Mouse (Mus musculus): ENCODE data around the gene Fam84b. TPM values are rescaled to one million over a fixed set of nuclear protein-coding genes. Genes with fewer than 3 reads are reported as not detected.
A peak's percentile ranks its signal among the peaks of the same experiment; 100 is the strongest.

Gene Fam84b
- polyA plus RNA-seq, 1 experiment from 2014 or later = 8.7 TPM

DNA sequence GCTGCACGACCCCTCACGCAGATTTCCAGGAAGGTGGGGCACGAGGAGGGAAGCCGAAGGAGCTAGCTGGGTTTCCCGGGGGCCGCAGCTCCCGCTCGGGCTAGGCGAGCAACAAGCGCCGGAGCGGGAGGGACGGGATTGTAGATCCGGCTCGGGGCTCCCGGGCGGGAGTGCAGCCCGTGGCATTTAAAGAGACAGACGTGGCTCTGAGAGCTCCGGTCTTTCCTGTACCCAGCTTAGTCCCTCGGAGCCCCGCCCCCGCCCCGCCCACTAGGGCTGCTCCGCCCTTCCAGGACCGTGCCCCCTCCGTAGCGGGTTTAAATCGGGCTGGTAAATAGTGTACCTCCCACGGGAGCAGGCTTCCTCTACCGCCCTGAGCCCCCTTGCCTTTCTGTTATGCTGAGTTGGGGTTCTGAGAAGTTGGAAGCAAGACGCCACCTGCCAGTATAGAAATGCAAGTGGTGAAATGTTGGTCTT lies 28.8 kb downstream of the Fam84b start:
- Histone ChIP-seq H3K27ac (peak overlapping the region; percentile 89), H3K4me1 (peaks cover 19% of the 10 kb centered on the region), H3K9ac (peak overlapping the region; percentile 51), H3K4me3 (peak overlapping the region; percentile 72), H3K9me3 (no peaks in the 10 kb centered on the region), H3K36me3 (no peaks in the 10 kb centered on the region), H3K27me3 (no peaks in the 10 kb centered on the region), H3K4me2 (peak overlapping the region; percentile 99)
- under 1% methylated on average over 32 of the region's 32 CpGs for WGBS
- peak; percentile 87 for ATAC-seq (ENCODE audit: insufficient number of reproducible peaks, low FRiP score, low TSS enrichment, low read depth)

DNA sequence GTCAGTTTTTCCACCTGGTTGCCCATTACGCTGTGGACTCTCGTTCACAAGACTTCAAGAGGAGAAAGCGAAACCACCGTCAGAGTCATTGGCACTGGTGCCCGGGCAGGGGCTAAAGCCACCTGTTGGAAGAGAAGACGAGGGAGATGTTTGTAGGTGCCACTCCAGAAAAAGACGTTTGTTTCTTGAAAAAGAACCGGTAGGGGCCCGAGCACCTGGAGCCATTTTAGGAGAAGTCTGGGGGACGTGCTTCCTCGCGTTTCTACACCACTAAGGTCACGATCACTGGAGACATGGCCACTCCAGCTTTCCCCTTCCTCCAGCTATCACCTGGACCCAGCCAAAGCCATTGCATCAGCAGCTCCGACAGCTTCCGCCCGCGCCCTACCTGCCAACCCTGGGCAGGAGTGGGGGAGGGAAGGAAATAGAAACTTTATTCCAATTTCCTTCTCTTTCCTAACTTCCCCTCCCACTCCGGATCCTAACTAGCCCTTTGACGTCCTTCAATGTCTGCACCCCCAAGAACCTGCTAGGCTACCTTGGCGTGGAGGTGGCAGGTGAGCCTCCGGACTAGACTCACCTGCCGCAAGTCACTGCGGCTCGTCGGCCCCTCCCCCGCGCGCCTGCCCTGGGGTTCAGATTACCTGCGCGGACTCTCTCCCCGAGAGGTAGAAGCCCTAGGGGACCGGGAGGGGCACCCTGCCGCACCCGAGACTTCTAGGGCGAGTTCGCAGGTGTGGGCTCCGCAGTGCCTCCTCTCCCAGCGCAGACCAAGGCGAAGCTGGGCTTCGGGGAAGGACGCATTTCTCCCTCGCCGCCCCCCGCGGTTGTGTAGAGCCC lies 29.5 kb downstream of the Fam84b start:
- Histone ChIP-seq H3K4me2 (peak overlapping the region; percentile 99), H3K27ac (peak overlapping the region; percentile 89), H3K27me3 (no peaks in the 10 kb centered on the region), H3K9me3 (no peaks in the 10 kb centered on the region), H3K4me3 (peak overlapping the region; percentile 72), H3K36me3 (no peaks in the 10 kb centered on the region), H3K9ac (peak overlapping the region; percentile 51), H3K4me1 (peaks cover 19% of the 10 kb centered on the region)
- no peak for ATAC-seq (ENCODE audit: insufficient number of reproducible peaks, low FRiP score, low TSS enrichment, low read depth)
- under 1% methylated on average over 45 of the region's 45 CpGs for WGBS

DNA sequence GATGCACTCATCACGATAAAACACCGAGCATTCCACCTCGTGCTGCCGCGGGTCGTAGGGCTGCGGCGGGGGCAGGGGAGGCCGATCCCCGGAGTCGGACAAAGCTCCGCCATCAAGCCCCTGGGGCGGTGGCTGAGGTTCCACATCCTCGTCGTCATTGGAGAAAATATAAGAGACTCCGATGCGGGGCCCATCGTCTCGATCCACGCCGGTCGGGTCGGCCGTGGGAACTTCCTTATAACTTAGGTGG lies 30.0 kb downstream of the Fam84b start:
- no peak for ATAC-seq (ENCODE audit: insufficient number of reproducible peaks, low FRiP score, low TSS enrichment, low read depth)
- Histone ChIP-seq H3K9ac (peak overlapping the region; percentile 51), H3K27ac (peak overlapping the region; percentile 89), H3K4me2 (peak overlapping the region; percentile 99), H3K27me3 (no peaks in the 10 kb centered on the region), H3K36me3 (no peaks in the 10 kb centered on the region), H3K4me1 (peaks cover 19% of the 10 kb centered on the region), H3K9me3 (no peaks in the 10 kb centered on the region), H3K4me3 (peak overlapping the region; percentile 72)
- under 1% methylated on average over 24 of the region's 24 CpGs for WGBS

DNA sequence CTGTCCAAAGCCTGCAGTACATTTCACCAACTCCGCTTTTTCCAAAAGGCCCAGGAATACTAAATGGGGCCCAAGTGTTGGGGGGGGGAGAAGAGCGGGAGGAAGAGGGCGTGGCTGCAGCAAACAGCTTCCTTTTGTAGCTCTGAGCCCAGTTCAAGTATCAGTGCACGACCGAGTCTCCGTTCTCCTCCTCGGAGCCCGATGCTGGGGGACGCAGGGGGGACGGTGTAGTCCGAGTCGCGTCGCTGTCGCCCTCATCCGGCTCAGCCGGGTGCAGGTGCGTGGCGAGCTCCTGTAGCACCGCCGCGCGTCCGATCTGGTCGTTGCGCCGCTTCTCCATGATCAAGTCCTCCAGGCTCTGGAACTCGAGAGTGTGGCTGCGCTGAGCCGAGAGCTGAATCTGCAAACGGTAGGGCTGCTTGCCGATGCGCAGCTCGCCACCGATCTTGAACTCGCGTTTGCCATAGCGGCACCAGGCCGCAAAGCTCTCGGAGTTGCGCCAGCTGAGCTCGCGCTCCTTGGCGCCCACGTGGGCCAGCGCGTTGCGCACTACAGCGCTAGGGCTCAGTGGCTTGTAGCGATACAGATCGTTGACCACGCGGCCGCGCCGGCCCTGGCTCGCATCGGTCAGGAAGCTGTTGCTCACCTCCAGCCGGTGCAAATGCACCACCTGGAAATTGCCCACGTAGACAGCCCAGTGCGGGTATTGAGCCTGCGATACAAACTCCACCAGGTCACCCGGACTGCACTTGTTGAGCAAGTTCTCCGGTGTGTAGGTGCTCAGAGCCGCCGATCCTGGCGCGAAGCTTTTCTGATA lies 30.6 kb downstream of the Fam84b start:
- ATAC-seq (ENCODE audit: insufficient number of reproducible peaks, low FRiP score, low TSS enrichment, low read depth) = peak; percentile 71
- peak overlapping the region; percentile 72 for H3K4me3 ChIP-seq
- no peaks in the 10 kb centered on the region for H3K9me3 ChIP-seq
- peak overlapping the region; percentile 89 for H3K27ac ChIP-seq
- under 1% methylated on average over 68 of the region's 68 CpGs for WGBS
- peaks cover 19% of the 10 kb centered on the region for H3K4me1 ChIP-seq
- H3K27me3 ChIP-seq = no peaks in the 10 kb centered on the region
- peak overlapping the region; percentile 99 for H3K4me2 ChIP-seq
- H3K36me3 ChIP-seq = no peaks in the 10 kb centered on the region
- peak overlapping the region; percentile 51 for H3K9ac ChIP-seq

DNA sequence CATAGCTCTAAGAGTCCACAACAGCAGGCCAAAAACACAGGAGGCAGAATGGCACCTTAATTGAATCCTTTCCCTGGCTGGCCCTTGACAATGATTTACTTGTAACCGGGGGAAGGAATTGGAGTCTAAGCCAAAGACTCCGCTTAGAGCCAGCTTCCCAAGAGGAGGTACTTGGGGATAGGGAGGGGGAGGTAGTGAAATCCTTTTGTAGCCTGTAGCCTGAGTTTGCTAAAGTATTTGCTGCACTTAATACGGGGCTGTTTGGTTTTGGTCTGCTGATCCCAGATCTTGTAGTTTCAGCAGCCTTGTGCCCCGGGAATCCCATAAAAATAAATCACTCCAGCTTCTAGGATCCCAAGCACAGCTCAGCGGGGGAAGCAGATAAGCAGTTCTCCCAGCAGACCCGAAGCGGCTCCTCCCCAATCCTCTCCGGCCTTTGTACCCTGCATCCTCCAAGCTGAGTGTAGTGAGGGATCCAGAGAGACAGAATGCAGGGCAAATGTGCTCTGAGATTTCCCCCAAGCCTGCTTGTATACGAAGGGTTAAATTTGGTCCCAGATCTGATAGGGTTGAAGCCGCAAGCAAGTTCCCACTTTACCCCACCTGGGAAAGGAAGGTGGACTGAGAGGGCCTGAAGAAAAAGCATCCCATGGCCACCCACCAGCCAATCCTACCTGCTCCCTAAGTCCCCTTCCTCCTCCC lies 31.3 kb downstream of the Fam84b start:
- Histone ChIP-seq H3K9ac (peak overlapping the region; percentile 51; the same call in 1 of the 2 replicates), H3K4me2 (peak overlapping the region; percentile 99), H3K4me1 (peaks cover 19% of the 10 kb centered on the region), H3K36me3 (no peaks in the 10 kb centered on the region), H3K9me3 (no peaks in the 10 kb centered on the region), H3K27ac (peak overlapping the region; percentile 89), H3K27me3 (no peaks in the 10 kb centered on the region), H3K4me3 (peak overlapping the region; percentile 72)
- no peak for ATAC-seq (ENCODE audit: insufficient number of reproducible peaks, low FRiP score, low TSS enrichment, low read depth)
- 6% methylated on average over 10 of the region's 10 CpGs for WGBS

DNA sequence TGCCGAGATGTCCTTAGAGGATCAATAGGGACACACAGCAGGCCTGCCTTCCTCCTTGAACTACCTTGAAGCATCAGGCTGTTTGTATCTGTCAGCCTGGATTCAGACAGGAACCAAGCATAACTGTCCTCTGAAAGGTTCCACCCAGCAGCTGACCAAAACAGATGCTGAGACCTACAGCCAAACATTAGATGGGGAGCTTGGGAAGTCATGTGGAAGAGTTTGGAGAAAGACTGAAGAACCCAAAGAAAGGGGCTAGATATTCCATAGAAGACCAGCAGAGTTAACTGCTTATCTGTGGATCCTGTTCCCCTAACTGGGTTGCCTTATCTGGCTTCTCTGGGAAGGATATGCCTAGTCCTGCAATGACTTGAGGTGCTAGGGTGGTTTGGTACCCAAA lies 35.1 kb downstream of the Fam84b start:
- Histone ChIP-seq H3K9ac (no peak overlapping the region), H3K27me3 (no peaks in the 10 kb centered on the region), H3K36me3 (no peaks in the 10 kb centered on the region), H3K4me1 (peaks cover 15% of the 10 kb centered on the region), H3K27ac (no peak overlapping the region), H3K4me2 (no peak overlapping the region), H3K9me3 (no peaks in the 10 kb centered on the region), H3K4me3 (no peak overlapping the region)
- no peak for ATAC-seq (ENCODE audit: insufficient number of reproducible peaks, low FRiP score, low TSS enrichment, low read depth)
- 96% methylated on average over 1 of the region's 1 CpGs for WGBS

DNA sequence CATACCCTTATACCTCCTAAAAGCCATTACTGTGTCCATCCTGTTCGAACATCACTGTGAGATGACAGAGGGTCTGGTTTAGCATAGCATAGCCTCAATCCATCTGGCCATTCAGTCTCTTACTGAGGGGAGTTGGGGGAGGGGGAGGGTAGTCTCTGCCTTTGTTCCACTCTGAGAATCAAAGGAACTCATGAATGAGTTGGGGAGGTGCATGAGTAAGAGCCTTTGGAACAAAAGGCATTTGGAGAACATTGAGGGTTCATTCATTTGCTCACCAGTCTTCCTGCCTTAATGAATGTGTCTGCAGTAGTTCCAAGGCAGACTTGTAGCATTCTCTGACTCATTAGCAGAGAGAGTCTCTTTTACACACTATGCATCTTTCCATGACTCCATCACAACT lies 37.1 kb downstream of the Fam84b start:
- Histone ChIP-seq H3K4me2 (no peak overlapping the region), H3K27ac (no peak overlapping the region), H3K36me3 (no peaks in the 10 kb centered on the region), H3K4me3 (no peak overlapping the region), H3K27me3 (no peaks in the 10 kb centered on the region), H3K4me1 (no peaks in the 10 kb centered on the region), H3K9ac (no peak overlapping the region), H3K9me3 (no peaks in the 10 kb centered on the region)
- WGBS = 68% methylated on average over 1 of the region's 1 CpGs
- ATAC-seq (ENCODE audit: insufficient number of reproducible peaks, low FRiP score, low TSS enrichment, low read depth) = no peak

DNA sequence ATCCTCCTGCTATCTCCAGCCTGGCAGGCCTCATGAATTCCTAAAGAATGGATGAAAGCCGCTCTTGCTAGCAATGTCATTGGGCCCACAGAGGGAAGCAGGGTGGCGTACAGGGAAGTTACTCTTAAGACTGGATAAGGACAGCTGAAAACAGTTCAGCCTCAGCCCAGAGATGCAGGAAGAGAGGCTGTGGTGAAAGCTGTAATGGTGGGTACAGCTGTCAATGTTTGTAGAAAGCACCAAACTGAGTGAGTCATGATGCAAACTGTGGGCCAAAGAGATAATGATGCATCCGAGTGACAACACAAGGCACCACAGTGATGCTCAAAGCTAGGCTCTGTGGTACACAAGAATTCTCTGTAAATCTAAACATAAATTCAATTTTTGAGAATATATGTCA lies 39.0 kb downstream of the Fam84b start:
- Histone ChIP-seq H3K27me3 (no peaks in the 10 kb centered on the region), H3K36me3 (no peaks in the 10 kb centered on the region), H3K4me1 (no peaks in the 10 kb centered on the region), H3K9me3 (no peaks in the 10 kb centered on the region), H3K9ac (no peak overlapping the region), H3K4me3 (no peak overlapping the region), H3K4me2 (no peak overlapping the region), H3K27ac (no peak overlapping the region)
- no peak for ATAC-seq (ENCODE audit: insufficient number of reproducible peaks, low FRiP score, low TSS enrichment, low read depth)
- 81% methylated on average over 3 of the region's 3 CpGs for WGBS

DNA sequence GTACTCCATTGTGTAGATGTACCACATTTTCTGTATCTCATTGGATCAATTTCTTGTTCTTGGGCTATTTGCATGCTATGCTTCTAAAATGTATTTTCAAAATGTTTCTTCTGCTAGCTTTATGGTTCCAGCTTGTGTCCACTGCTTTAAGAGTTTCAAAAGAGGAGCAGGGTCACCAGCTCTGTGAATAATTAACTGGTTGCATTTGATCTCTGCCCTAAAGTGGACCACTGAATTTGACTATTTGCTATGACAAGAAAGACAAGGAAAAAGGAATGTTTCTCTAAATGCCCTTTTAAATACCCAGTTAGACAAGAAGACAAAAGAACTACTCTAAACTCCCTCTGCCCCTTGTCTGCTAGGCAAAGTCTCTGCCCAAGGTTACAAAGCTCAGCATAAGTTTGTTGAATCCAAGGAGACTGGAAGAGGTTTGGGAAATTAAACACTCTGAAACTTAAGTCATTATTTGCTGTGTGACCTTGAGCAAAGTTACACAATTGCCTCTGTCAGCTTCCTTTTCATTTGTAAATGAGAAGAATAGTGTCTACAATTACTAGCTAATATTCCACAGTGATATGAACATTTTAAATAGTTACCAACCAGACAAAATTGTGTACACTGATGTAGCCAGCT lies 60.4 kb downstream of the Fam84b start:
- no peaks in the 10 kb centered on the region for H3K36me3 ChIP-seq
- no peak overlapping the region for H3K27ac ChIP-seq
- H3K9ac ChIP-seq = no peak overlapping the region
- no peak overlapping the region for H3K4me2 ChIP-seq
- no peak for ATAC-seq (ENCODE audit: insufficient number of reproducible peaks, low FRiP score, low TSS enrichment, low read depth)
- no peak overlapping the region for H3K4me3 ChIP-seq
- H3K27me3 ChIP-seq = no peaks in the 10 kb centered on the region
- no peaks in the 10 kb centered on the region for H3K4me1 ChIP-seq
- no peaks in the 10 kb centered on the region for H3K9me3 ChIP-seq

DNA sequence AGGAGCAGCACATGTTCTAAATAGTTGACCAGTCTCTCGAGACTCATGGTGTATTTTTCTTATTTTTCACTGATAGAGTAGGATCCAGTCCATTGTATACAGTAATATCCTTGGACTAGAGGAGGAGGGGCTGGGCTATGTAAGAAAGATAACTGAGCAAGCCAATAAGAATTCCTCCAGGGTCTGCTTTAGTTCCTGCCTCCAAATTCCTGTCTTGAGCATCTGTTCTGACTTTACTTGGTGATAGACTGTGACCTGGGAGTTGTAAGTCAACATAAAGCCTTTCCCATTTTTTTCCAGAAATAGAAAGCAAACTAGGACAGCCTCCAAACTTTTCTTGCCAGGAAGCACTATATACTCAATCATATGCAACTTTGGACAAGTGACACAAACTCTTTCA lies 64.5 kb downstream of the Fam84b start:
- Histone ChIP-seq H3K4me3 (no peak overlapping the region), H3K4me1 (no peaks in the 10 kb centered on the region), H3K27ac (no peak overlapping the region), H3K4me2 (no peak overlapping the region), H3K36me3 (no peaks in the 10 kb centered on the region), H3K9me3 (no peaks in the 10 kb centered on the region), H3K27me3 (no peaks in the 10 kb centered on the region), H3K9ac (no peak overlapping the region)
- ATAC-seq (ENCODE audit: insufficient number of reproducible peaks, low FRiP score, low TSS enrichment, low read depth) = no peak
- WGBS = 81% methylated on average over 1 of the region's 1 CpGs

DNA sequence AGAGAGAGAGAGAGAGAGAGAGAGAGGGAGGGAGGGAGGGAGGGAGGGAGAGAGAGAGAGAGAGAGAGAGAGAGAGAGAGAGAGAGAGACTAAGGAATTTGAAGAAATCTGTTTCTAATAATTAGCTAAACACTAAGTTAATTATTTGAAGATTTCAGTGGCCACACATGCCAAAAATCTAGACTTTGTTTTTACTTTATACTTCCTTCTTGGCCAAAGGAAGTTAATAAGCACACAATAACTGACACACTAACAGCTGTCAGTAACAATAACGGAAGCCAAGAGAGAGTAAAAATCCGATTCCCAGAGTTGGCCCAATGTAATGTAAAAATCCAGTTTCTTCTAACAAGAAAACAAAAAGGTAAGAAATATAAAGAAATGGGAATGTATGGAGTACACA lies 69.8 kb downstream of the Fam84b start:
- H3K27me3 ChIP-seq = no peaks in the 10 kb centered on the region
- ATAC-seq (ENCODE audit: insufficient number of reproducible peaks, low FRiP score, low TSS enrichment, low read depth) = no peak
- WGBS = 46% methylated on average over 2 of the region's 2 CpGs
- no peak overlapping the region for H3K9ac ChIP-seq
- H3K4me3 ChIP-seq = no peak overlapping the region
- no peaks in the 10 kb centered on the region for H3K36me3 ChIP-seq
- no peak overlapping the region for H3K27ac ChIP-seq
- no peak overlapping the region for H3K4me2 ChIP-seq
- no peaks in the 10 kb centered on the region for H3K9me3 ChIP-seq
- H3K4me1 ChIP-seq = no peaks in the 10 kb centered on the region

Data from limb, embryonic 15.5 days (tissue).